Mouse (Mus musculus) olfactory bulb, adult 2 months (tissue): ENCODE measurements around the gene Cmtm1.
"Not testable (repeated sequence)": the region's sequence is repeated elsewhere in the genome, so short reads cannot be mapped to it uniquely, and the experiment has no call there.

ENCODE experiments used
- CTCF ChIP-seq: fragments of 200-500 bp; IDR thresholded peaks from 2 replicates; pipeline ENCODE4 v1.5.1; 2012; ENCODE audit warnings: low read depth, mild to moderate bottlenecking, low read length, moderate library complexity; ENCODE audit not compliant: insufficient read depth
- POLR2A ChIP-seq: fragments of 200-500 bp; IDR thresholded peaks from 2 replicates; pipeline ENCODE4 v1.6.1; 2012; ENCODE audit warnings: mild to moderate bottlenecking, low read depth, low read length, moderate library complexity; ENCODE audit not compliant: insufficient read depth

- TF ChIP-seq CTCF, POLR2A: not testable (repeated sequence)
Observed at GRCm38 (mm10) chr8:104321267-104321666, 11.3 kb upstream of the Cmtm1 start, which contains the start of gene Gm11020.
